Mouse (Mus musculus): Measurements from ENCODE around the gene Lpcat3.

Gene Lpcat3

GRCm38 (mm10) chr6:124689011-124689410 lies 26.2 kb downstream of the Lpcat3 start:
- no peaks in the 10 kb centered on the region for H3K36me3 ChIP-seq (ENCODE audit: control insufficient read depth, insufficient read depth, low read length, poor library complexity, severe bottlenecking)
- H3K27me3 ChIP-seq (ENCODE audit: control insufficient read depth, insufficient read depth, low read length, poor library complexity, severe bottlenecking) = no peaks in the 10 kb centered on the region
- no peak for DNase-seq (ENCODE audit: low read depth, low spot score)

- Histone ChIP-seq H3K36me3 (ENCODE audit: control insufficient read depth, insufficient read depth, low read length, poor library complexity, severe bottlenecking) (no peaks in the 10 kb centered on the region), H3K27me3 (ENCODE audit: control insufficient read depth, insufficient read depth, low read length, poor library complexity, severe bottlenecking) (no peaks in the 10 kb centered on the region)
- no peak for DNase-seq (ENCODE audit: low read depth, low spot score)
Measured at GRCm38 (mm10) chr6:124690517-124690916, 27.7 kb downstream of the Lpcat3 start.

- H3K27me3 ChIP-seq (ENCODE audit: control insufficient read depth, insufficient read depth, low read length, poor library complexity, severe bottlenecking) = no peaks in the 10 kb centered on the region
- DNase-seq (ENCODE audit: low read depth, low spot score) = no peak
- H3K36me3 ChIP-seq (ENCODE audit: control insufficient read depth, insufficient read depth, low read length, poor library complexity, severe bottlenecking) = no peaks in the 10 kb centered on the region; the same call in 1 of the 2 replicates
Measured at GRCm38 (mm10) chr6:124693243-124693981, 30.6 kb downstream of the Lpcat3 start.

GRCm38 (mm10) chr6:124694166-124694955 lies 31.5 kb downstream of the Lpcat3 start:
- H3K27me3 ChIP-seq (ENCODE audit: control insufficient read depth, insufficient read depth, low read length, poor library complexity, severe bottlenecking) = no peaks in the 10 kb centered on the region
- no peak for DNase-seq (ENCODE audit: low read depth, low spot score)
- H3K36me3 ChIP-seq (ENCODE audit: control insufficient read depth, insufficient read depth, low read length, poor library complexity, severe bottlenecking) = no peaks in the 10 kb centered on the region; the same call in none of the 2 replicates

- Histone ChIP-seq H3K27me3 (ENCODE audit: control insufficient read depth, insufficient read depth, low read length, poor library complexity, severe bottlenecking) (no peaks in the 10 kb centered on the region), H3K36me3 (ENCODE audit: control insufficient read depth, insufficient read depth, low read length, poor library complexity, severe bottlenecking) (no peaks in the 10 kb centered on the region; the same call in none of the 2 replicates)
- no peak for DNase-seq (ENCODE audit: low read depth, low spot score)
Measured at GRCm38 (mm10) chr6:124696441-124697150, 33.8 kb downstream of the Lpcat3 start.

- DNase-seq (ENCODE audit: low read depth, low spot score) = no peak
- no peaks in the 10 kb centered on the region for H3K27me3 ChIP-seq (ENCODE audit: control insufficient read depth, insufficient read depth, low read length, poor library complexity, severe bottlenecking)
- peaks cover 5% of the 10 kb centered on the region for H3K36me3 ChIP-seq (ENCODE audit: control insufficient read depth, insufficient read depth, low read length, poor library complexity, severe bottlenecking)
Measured at GRCm38 (mm10) chr6:124698751-124699150, 35.9 kb downstream of the Lpcat3 start.

- H3K36me3 ChIP-seq (ENCODE audit: control insufficient read depth, insufficient read depth, low read length, poor library complexity, severe bottlenecking) = peaks cover 8% of the 10 kb centered on the region
- no peak for DNase-seq (ENCODE audit: low read depth, low spot score)
Measured at GRCm38 (mm10) chr6:124699366-124699765, 36.5 kb downstream of the Lpcat3 start.

GRCm38 (mm10) chr6:124699962-124700610 lies 37.3 kb downstream of the Lpcat3 start:
- Histone ChIP-seq H3K27me3 (ENCODE audit: control insufficient read depth, insufficient read depth, low read length, poor library complexity, severe bottlenecking) (no peaks in the 10 kb centered on the region), H3K36me3 (ENCODE audit: control insufficient read depth, insufficient read depth, low read length, poor library complexity, severe bottlenecking) (peaks cover 10% of the 10 kb centered on the region)
- no peak for DNase-seq (ENCODE audit: low read depth, low spot score)

More at GRCm38 (mm10) chr6:124699366-124699765, 36.5 kb downstream of the Lpcat3 start:
- H3K27me3 ChIP-seq (ENCODE audit: control insufficient read depth, insufficient read depth, low read length, poor library complexity, severe bottlenecking) = no peaks in the 10 kb centered on the region

- DNase-seq (ENCODE audit: low read depth, low spot score) = peak; percentile 57
- no peaks in the 10 kb centered on the region for H3K27me3 ChIP-seq (ENCODE audit: control insufficient read depth, insufficient read depth, low read length, poor library complexity, severe bottlenecking)
- peaks cover 15% of the 10 kb centered on the region for H3K36me3 ChIP-seq (ENCODE audit: control insufficient read depth, insufficient read depth, low read length, poor library complexity, severe bottlenecking)
Measured at GRCm38 (mm10) chr6:124701338-124701737, 38.5 kb downstream of the Lpcat3 start.

- DNase-seq (ENCODE audit: low read depth, low spot score) = no peak
- Histone ChIP-seq H3K27me3 (ENCODE audit: control insufficient read depth, insufficient read depth, low read length, poor library complexity, severe bottlenecking) (no peaks in the 10 kb centered on the region), H3K36me3 (ENCODE audit: control insufficient read depth, insufficient read depth, low read length, poor library complexity, severe bottlenecking) (peaks cover 15% of the 10 kb centered on the region)
Measured at GRCm38 (mm10) chr6:124702102-124702783, 39.4 kb downstream of the Lpcat3 start.

- no peaks in the 10 kb centered on the region for H3K27me3 ChIP-seq (ENCODE audit: control insufficient read depth, insufficient read depth, low read length, poor library complexity, severe bottlenecking)
- peaks cover 17% of the 10 kb centered on the region for H3K36me3 ChIP-seq (ENCODE audit: control insufficient read depth, insufficient read depth, low read length, poor library complexity, severe bottlenecking)
- DNase-seq (ENCODE audit: low read depth, low spot score) = peak; percentile 86
Measured at GRCm38 (mm10) chr6:124702784-124703103, 39.9 kb downstream of the Lpcat3 start.

GRCm38 (mm10) chr6:124703789-124704188 lies 41.0 kb downstream of the Lpcat3 start:
- Histone ChIP-seq H3K36me3 (ENCODE audit: control insufficient read depth, insufficient read depth, low read length, poor library complexity, severe bottlenecking) (peaks cover 17% of the 10 kb centered on the region), H3K27me3 (ENCODE audit: control insufficient read depth, insufficient read depth, low read length, poor library complexity, severe bottlenecking) (no peaks in the 10 kb centered on the region)
- no peak for DNase-seq (ENCODE audit: low read depth, low spot score)

- DNase-seq (ENCODE audit: low read depth, low spot score) = no peak
- Histone ChIP-seq H3K27me3 (ENCODE audit: control insufficient read depth, insufficient read depth, low read length, poor library complexity, severe bottlenecking) (no peaks in the 10 kb centered on the region), H3K36me3 (ENCODE audit: control insufficient read depth, insufficient read depth, low read length, poor library complexity, severe bottlenecking) (peaks cover 17% of the 10 kb centered on the region)
Measured at GRCm38 (mm10) chr6:124704417-124704816, 41.6 kb downstream of the Lpcat3 start.

- DNase-seq (ENCODE audit: low read depth, low spot score) = no peak
- H3K27me3 ChIP-seq (ENCODE audit: control insufficient read depth, insufficient read depth, low read length, poor library complexity, severe bottlenecking) = no peaks in the 10 kb centered on the region
- H3K36me3 ChIP-seq (ENCODE audit: control insufficient read depth, insufficient read depth, low read length, poor library complexity, severe bottlenecking) = peaks cover 17% of the 10 kb centered on the region
Measured at GRCm38 (mm10) chr6:124706061-124706627, 43.3 kb downstream of the Lpcat3 start.
